Mouse (Mus musculus) neutrophil, adult 59 days (primary cell): ENCODE data around the gene Gm10778. TPM values are rescaled to one million over a fixed set of nuclear protein-coding genes. Genes with fewer than 3 reads are reported as not detected.

Experiments used
- total RNA-seq, 2 experiments: library from RNA; stranded (reverse); gene quantifications; 1 replicate in 1 of 2; 2 replicates in 1 of 2; pipeline ENCODE4 v1.2.4; 2023

The Gm10778 gene
- 1 to 10 TPM; 1.0 to 1.2 TPM for total RNA-seq

GRCm38 (mm10) chr10:81648803-81649775 is at the start of gene Gm10778:
TSS of gene Gm10778 (plus strand) at chr10:81649059.

GRCm38 (mm10) chr10:81600738-81601203 is 48.1 kb upstream of the Gm10778 start, which contains the start of gene Tle6:
TSS of gene Tle6 (minus strand) at chr10:81601073.

GRCm38 (mm10) chr10:81605974-81606751 is 42.7 kb upstream of the Gm10778 start, which contains the start of gene BC025920:
TSS of gene BC025920 (plus strand) at chr10:81606270.

GRCm38 (mm10) chr10:81626994-81627835 is 21.6 kb upstream of the Gm10778 start, which contains the start of gene Sirt6:
TSS of gene Sirt6 (minus strand) at chr10:81627797.

GRCm38 (mm10) chr10:81628390-81628789 is 20.5 kb upstream of the Gm10778 start, which contains the start of gene Ankrd24:
TSS of gene Ankrd24 (plus strand) at chr10:81628540.

GRCm38 (mm10) chr10:81704531-81705301 is 55.9 kb downstream of the Gm10778 start, which contains the start of gene Zfp433:
TSS of gene Zfp433 (plus strand) at chr10:81704825.

Other genes with a start within 250 kb of the Gm10778 start
- 10 to 100 TPM; 59.7 to 65.2 TPM for gene Nfic, start 193.4 kb upstream of the Gm10778 start, total RNA-seq
- under 1 TPM in 1 of 2 experiments, not detected in 1; 0.46 TPM for gene Celf5, start 166.3 kb upstream of the Gm10778 start, total RNA-seq
- gene Ncln, start 152.7 kb upstream of the Gm10778 start, total RNA-seq: 100 to 1,000 TPM; 112 to 133 TPM
- gene S1pr4, start 148.9 kb upstream of the Gm10778 start, total RNA-seq: 10 to 100 TPM; 68.9 to 87.5 TPM
- 10 to 100 TPM; 36.8 to 37.6 TPM for gene Gna15, start 124.8 kb upstream of the Gm10778 start, total RNA-seq
- 10 to 100 TPM in 1 of 2 experiments, 1 to 10 TPM in 1; 9.7 to 13.9 TPM for gene Gna11, start 103.9 kb upstream of the Gm10778 start, total RNA-seq
- gene Aes, start 89.6 kb upstream of the Gm10778 start, total RNA-seq: 100 to 1,000 TPM; 319 to 329 TPM
- gene Tle2, start 74.5 kb upstream of the Gm10778 start, total RNA-seq: 1 to 10 TPM; 1.1 to 1.9 TPM
- 1 to 10 TPM; 3.0 to 4.4 TPM for gene Tle6, start 48.0 kb upstream of the Gm10778 start, total RNA-seq
- 1 to 10 TPM; 1.0 to 1.3 TPM for gene BC025920, start 42.8 kb upstream of the Gm10778 start, total RNA-seq
- 10 to 100 TPM; 13.2 to 14.2 TPM for gene Sirt6, start 21.3 kb upstream of the Gm10778 start, total RNA-seq
- gene Ankrd24, start 20.5 kb upstream of the Gm10778 start, total RNA-seq: 1 to 10 TPM; 1.1 to 1.6 TPM
- gene Zfp433, start 55.8 kb downstream of the Gm10778 start, total RNA-seq: 1 to 10 TPM; 3.5 to 5.1 TPM
- gene Gm3055, start 122.1 kb downstream of the Gm10778 start, total RNA-seq: 1 to 10 TPM in 1 of 2 experiments, not detected in 1; 1.2 TPM
- gene Gm4767, start 163.1 kb downstream of the Gm10778 start, total RNA-seq: 1 to 10 TPM in 1 of 2 experiments, under 1 TPM in 1; 0.69 to 1.5 TPM
- gene Gm32687, start 214.9 kb downstream of the Gm10778 start, total RNA-seq: 1 to 10 TPM in 1 of 2 experiments, under 1 TPM in 1; 0.93 to 1.2 TPM